Mouse (Mus musculus): ENCODE measurements around the gene Pelo. TPM values are rescaled to one million over a fixed set of nuclear protein-coding genes. Genes with fewer than 3 reads are reported as not detected.

The Pelo gene
- 6.4 and 8.8 TPM in 2 replicates for polyA plus RNA-seq (2014; fragmentation: Nextera tagmentation; extraction: Ambion mirVana)

DNA sequence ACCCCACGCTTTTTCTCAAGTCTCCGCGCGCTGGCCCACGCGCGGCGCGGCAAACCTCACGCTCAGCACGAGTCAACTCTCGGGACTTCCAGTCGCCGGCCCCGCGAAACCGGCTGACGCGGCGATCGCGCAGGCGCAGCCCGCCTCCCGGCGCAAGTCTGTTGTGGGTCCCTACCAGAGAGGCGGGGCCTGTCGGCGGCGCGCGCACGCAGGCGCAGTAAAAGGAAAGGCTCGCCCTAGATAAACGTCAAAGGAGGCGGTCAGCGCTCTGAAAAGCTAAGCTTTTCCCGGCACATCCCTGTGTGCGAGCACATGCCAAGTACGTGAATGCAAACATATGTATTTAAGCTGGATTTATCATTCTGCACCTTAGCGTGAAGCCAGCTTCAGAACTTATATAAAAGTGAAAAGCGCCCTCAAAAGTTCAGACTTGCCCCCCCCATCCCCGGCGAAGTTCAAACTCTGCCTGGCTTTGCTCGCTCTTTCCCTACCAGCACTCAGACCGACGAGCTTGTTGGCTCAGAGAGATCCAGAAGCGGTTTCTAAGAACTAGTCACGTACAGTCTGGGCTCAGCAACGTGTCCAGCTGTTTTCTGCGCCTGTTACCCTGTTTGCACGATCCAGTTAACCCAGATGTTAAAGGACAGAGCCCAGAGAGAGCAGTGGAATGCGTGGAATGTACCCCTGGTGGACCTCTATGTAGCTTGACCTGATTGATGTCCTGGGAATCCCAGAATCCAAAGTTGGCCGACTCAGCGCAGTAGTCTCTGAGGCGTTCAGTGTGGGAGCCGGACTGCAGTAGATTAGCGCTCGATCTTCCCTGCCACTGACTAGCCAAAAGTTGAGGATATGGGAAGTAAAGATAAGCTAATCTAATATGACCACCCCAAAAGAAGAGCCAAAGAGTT is at the start of gene Pelo:
TSS of gene Pelo (minus strand) at position 118 of the 908 bp plus-strand sequence.
- Histone ChIP-seq H3K4me2 (ENCODE audit: low read depth, low read length, severe bottlenecking) (peak within 1 kb of the TSS; percentile 95), H3K4me1 (replicated peaks; ENCODE audit: control insufficient read depth, insufficient read depth, low read length) (peaks cover 2% of the 10 kb centered on the region; the same call in 1 of the 2 replicates), H3K36me3 (ENCODE audit: control insufficient read depth, insufficient read depth, low read length) (peaks cover 4% of the 10 kb centered on the region; the same call in 1 of the 2 replicates), H3K9ac (ENCODE audit: low read length) (peak within 1 kb of the TSS; percentile 74), H3K4me3 (ENCODE audit: low read depth, low read length) (peak within 1 kb of the TSS; percentile 70), H3K27me3 (ENCODE audit: control insufficient read depth, insufficient read depth, low read length) (no peaks in the 10 kb centered on the region), H3K27ac (ENCODE audit: low read depth, low read length) (peak within 1 kb of the TSS; percentile 25; the same call in 1 of the 2 replicates), H3K9me3 (ENCODE audit: control insufficient read depth, low read length) (no peaks in the 10 kb centered on the region; the same call in 1 of the 2 replicates)
- under 1% methylated on average over 60 of the region's 60 CpGs for WGBS
- DNase-seq (ENCODE audit: low spot score) (peak; percentile 95), ATAC-seq (replicated peaks; ENCODE audit: low FRiP score) (peak; percentile 96)

- Histone ChIP-seq H3K36me3 (ENCODE audit: control insufficient read depth, insufficient read depth, low read length) (no peaks in the 10 kb centered on the region), H3K9me3 (ENCODE audit: control insufficient read depth, low read length) (no peaks in the 10 kb centered on the region), H3K4me3 (ENCODE audit: low read depth, low read length) (no peak overlapping the region), H3K27me3 (ENCODE audit: control insufficient read depth, insufficient read depth, low read length) (no peaks in the 10 kb centered on the region), H3K4me1 (replicated peaks; ENCODE audit: control insufficient read depth, insufficient read depth, low read length) (no peaks in the 10 kb centered on the region), H3K9ac (ENCODE audit: low read length) (no peak overlapping the region), H3K27ac (ENCODE audit: low read depth, low read length) (no peak overlapping the region), H3K4me2 (ENCODE audit: low read depth, low read length, severe bottlenecking) (no peak overlapping the region)
- ATAC-seq (replicated peaks; ENCODE audit: low FRiP score) (no peak), DNase-seq (ENCODE audit: low spot score) (no peak)
- 90% methylated on average over 7 of the region's 7 CpGs for WGBS
Observed at GRCm38 (mm10) chr13:115138513-115138912, 48.5 kb upstream of the Pelo start.

DNA sequence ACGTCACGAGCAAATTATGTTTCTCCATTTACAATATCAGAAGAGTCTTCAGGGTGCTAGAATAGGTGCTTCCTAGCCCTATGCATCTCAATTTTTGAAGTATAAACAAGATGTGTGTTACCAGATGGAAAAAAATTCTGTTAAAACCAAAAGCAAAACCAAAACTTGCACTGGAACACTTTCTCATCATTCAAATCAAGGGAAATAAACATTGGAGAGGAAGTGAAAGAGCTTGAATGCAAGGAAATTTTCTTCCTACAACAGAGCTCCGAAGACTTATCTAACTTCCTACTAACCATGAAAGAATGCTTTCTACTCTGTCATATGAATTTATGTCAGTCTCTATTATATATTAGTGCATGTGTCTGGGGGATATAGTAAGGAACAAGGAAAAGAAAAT is 46.8 kb upstream of the Pelo start:
- Histone ChIP-seq H3K4me1 (replicated peaks; ENCODE audit: control insufficient read depth, insufficient read depth, low read length) (no peaks in the 10 kb centered on the region), H3K4me2 (ENCODE audit: low read depth, low read length, severe bottlenecking) (no peak overlapping the region), H3K9ac (ENCODE audit: low read length) (no peak overlapping the region), H3K27ac (ENCODE audit: low read depth, low read length) (no peak overlapping the region), H3K36me3 (ENCODE audit: control insufficient read depth, insufficient read depth, low read length) (no peaks in the 10 kb centered on the region), H3K27me3 (ENCODE audit: control insufficient read depth, insufficient read depth, low read length) (no peaks in the 10 kb centered on the region), H3K9me3 (ENCODE audit: control insufficient read depth, low read length) (no peaks in the 10 kb centered on the region), H3K4me3 (ENCODE audit: low read depth, low read length) (no peak overlapping the region)
- DNase-seq (ENCODE audit: low spot score) (no peak), ATAC-seq (replicated peaks; ENCODE audit: low FRiP score) (no peak)
- 91% methylated on average over 3 of the region's 3 CpGs for WGBS

GRCm38 (mm10) chr13:115132435-115132834 is 42.4 kb upstream of the Pelo start:
- Histone ChIP-seq H3K27ac (ENCODE audit: low read depth, low read length) (no peak overlapping the region), H3K9me3 (ENCODE audit: control insufficient read depth, low read length) (no peaks in the 10 kb centered on the region), H3K4me3 (ENCODE audit: low read depth, low read length) (no peak overlapping the region), H3K4me2 (ENCODE audit: low read depth, low read length, severe bottlenecking) (no peak overlapping the region), H3K27me3 (ENCODE audit: control insufficient read depth, insufficient read depth, low read length) (no peaks in the 10 kb centered on the region), H3K9ac (ENCODE audit: low read length) (no peak overlapping the region), H3K4me1 (replicated peaks; ENCODE audit: control insufficient read depth, insufficient read depth, low read length) (no peaks in the 10 kb centered on the region), H3K36me3 (ENCODE audit: control insufficient read depth, insufficient read depth, low read length) (no peaks in the 10 kb centered on the region)
- 42% methylated on average over 5 of the region's 5 CpGs for WGBS
- DNase-seq (ENCODE audit: low spot score) (no peak), ATAC-seq (replicated peaks; ENCODE audit: low FRiP score) (no peak)

DNA sequence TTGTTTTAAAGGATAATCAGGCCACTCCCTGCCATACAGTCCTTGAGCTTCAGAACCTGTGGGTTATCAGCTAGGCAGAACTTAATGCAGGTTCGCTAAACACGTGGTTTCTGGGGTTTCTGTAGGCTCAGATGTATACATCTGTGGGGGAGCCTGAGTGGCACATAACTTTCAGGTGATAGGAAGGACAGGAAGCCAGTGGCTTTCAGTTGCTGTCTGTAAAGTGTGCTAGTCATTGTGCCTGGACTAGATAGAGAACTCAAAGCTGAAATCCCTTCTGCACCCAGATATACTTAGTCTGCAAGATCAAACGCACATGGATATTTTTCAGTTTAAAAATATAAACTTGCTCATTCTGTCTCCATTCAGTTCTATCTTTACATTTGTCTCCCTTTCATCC is 41.4 kb upstream of the Pelo start:
- Histone ChIP-seq H3K4me3 (ENCODE audit: low read depth, low read length) (no peak overlapping the region), H3K27me3 (ENCODE audit: control insufficient read depth, insufficient read depth, low read length) (no peaks in the 10 kb centered on the region), H3K9ac (ENCODE audit: low read length) (no peak overlapping the region), H3K36me3 (ENCODE audit: control insufficient read depth, insufficient read depth, low read length) (no peaks in the 10 kb centered on the region), H3K27ac (ENCODE audit: low read depth, low read length) (no peak overlapping the region), H3K4me1 (replicated peaks; ENCODE audit: control insufficient read depth, insufficient read depth, low read length) (no peaks in the 10 kb centered on the region), H3K9me3 (ENCODE audit: control insufficient read depth, low read length) (no peaks in the 10 kb centered on the region), H3K4me2 (ENCODE audit: low read depth, low read length, severe bottlenecking) (no peak overlapping the region)
- no peak for DNase-seq (ENCODE audit: low spot score)
- 78% methylated on average over 3 of the region's 3 CpGs for WGBS
- no peak for ATAC-seq (replicated peaks; ENCODE audit: low FRiP score)

GRCm38 (mm10) chr13:115130035-115130434 is 40.0 kb upstream of the Pelo start:
- Histone ChIP-seq H3K4me3 (ENCODE audit: low read depth, low read length) (no peak overlapping the region), H3K27ac (ENCODE audit: low read depth, low read length) (no peak overlapping the region), H3K27me3 (ENCODE audit: control insufficient read depth, insufficient read depth, low read length) (no peaks in the 10 kb centered on the region), H3K9ac (ENCODE audit: low read length) (no peak overlapping the region), H3K4me1 (replicated peaks; ENCODE audit: control insufficient read depth, insufficient read depth, low read length) (no peaks in the 10 kb centered on the region), H3K36me3 (ENCODE audit: control insufficient read depth, insufficient read depth, low read length) (no peaks in the 10 kb centered on the region), H3K4me2 (ENCODE audit: low read depth, low read length, severe bottlenecking) (no peak overlapping the region), H3K9me3 (ENCODE audit: control insufficient read depth, low read length) (no peaks in the 10 kb centered on the region)
- WGBS, result 91% methylated on average over 2 of the region's 2 CpGs
- DNase-seq (ENCODE audit: low spot score) (no peak), ATAC-seq (replicated peaks; ENCODE audit: low FRiP score) (no peak)

- Histone ChIP-seq H3K4me1 (replicated peaks; ENCODE audit: control insufficient read depth, insufficient read depth, low read length) (no peaks in the 10 kb centered on the region), H3K36me3 (ENCODE audit: control insufficient read depth, insufficient read depth, low read length) (no peaks in the 10 kb centered on the region), H3K4me3 (ENCODE audit: low read depth, low read length) (no peak overlapping the region), H3K9ac (ENCODE audit: low read length) (no peak overlapping the region), H3K4me2 (ENCODE audit: low read depth, low read length, severe bottlenecking) (no peak overlapping the region), H3K27ac (ENCODE audit: low read depth, low read length) (no peak overlapping the region), H3K9me3 (ENCODE audit: control insufficient read depth, low read length) (no peaks in the 10 kb centered on the region), H3K27me3 (ENCODE audit: control insufficient read depth, insufficient read depth, low read length) (no peaks in the 10 kb centered on the region)
- DNase-seq (ENCODE audit: low spot score) (no peak), ATAC-seq (replicated peaks; ENCODE audit: low FRiP score) (0 out of 2 replicates have a peak, but pooled peaks have one; percentile 14)
- WGBS, result 70% methylated on average over 1 of the region's 1 CpGs
Observed at GRCm38 (mm10) chr13:115127826-115128225, 37.8 kb upstream of the Pelo start.

- Histone ChIP-seq H3K4me3 (ENCODE audit: low read depth, low read length) (no peak overlapping the region), H3K4me1 (replicated peaks; ENCODE audit: control insufficient read depth, insufficient read depth, low read length) (no peaks in the 10 kb centered on the region), H3K9ac (ENCODE audit: low read length) (no peak overlapping the region), H3K9me3 (ENCODE audit: control insufficient read depth, low read length) (no peaks in the 10 kb centered on the region), H3K27ac (ENCODE audit: low read depth, low read length) (no peak overlapping the region), H3K36me3 (ENCODE audit: control insufficient read depth, insufficient read depth, low read length) (no peaks in the 10 kb centered on the region), H3K27me3 (ENCODE audit: control insufficient read depth, insufficient read depth, low read length) (no peaks in the 10 kb centered on the region), H3K4me2 (ENCODE audit: low read depth, low read length, severe bottlenecking) (no peak overlapping the region)
- no peak for ATAC-seq (replicated peaks; ENCODE audit: low FRiP score)
- WGBS, result 87% methylated on average over 2 of the region's 2 CpGs
- no peak for DNase-seq (ENCODE audit: low spot score)
Observed at GRCm38 (mm10) chr13:115126534-115126933, 36.5 kb upstream of the Pelo start.
